Mouse (Mus musculus): ENCODE results near the gene Rheb.

DNA sequence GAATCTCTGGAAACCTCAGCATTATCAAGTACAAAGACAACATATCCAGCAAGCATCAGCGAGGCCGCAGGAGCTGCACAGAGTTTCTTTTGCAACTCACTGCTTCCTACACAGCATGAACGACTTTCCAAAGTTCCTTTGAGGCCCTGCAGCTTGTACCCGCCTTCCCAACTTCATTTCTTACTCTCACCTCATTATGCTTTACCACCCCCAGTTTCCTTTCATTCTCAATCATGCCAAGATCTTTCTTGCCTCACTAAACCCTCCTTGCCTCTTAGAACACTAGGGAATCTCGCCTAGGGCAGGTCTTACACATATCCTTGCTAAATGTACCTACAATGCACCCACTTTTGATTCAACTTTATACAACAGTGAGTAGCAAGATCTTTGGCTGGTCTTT, 7.9 kb downstream of the Rheb start:
- no peak for TF ChIP-seq CTCF (IDR thresholded peaks at IDR 0.05; ENCODE audit: extremely low read depth, insufficient read length, insufficient replicate concordance, low read depth, low read length)
- TF ChIP-seq POLR2A (IDR thresholded peaks at IDR 0.05; ENCODE audit: low read depth, low read length): no peak
